Comparison of ENCODE assay signal across 8 mouse cellular contexts in the genomic region with DNA sequence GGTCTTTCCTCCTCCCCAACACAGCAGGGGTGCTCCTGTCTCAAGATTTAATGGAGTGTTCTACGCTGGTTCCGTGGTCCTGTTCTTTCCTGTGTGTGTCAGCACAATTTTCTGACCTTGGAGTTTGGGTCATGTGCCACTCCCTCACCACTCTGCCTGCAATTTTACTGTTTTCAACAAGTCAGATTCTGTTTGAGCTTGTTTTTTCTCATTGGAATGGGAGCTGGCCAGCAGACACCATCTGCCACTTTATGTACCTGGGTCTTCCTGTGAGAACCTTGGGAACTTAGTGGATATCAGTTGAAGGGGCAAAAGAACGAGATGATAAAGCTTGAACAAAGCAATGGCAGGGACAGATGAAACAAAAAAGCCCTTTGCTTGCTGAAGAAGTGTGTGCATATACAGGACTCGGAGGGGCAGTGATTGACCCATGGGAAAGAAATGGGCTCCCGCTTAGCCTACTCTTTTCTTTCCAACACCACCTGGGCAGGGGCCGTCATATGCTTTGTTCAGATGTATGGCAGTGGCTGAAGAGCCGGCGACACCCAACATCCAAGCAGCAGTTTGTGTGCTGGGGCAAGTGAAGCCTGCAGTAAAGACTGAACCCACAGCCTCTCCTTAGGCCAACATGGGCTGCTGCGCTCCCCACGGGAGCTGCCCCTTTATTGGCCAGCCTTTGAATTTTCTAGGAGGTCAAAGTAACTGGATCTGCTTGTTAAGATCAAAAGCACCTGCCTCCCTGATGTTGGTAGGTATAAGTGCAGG. TPM values are rescaled to one million over a fixed set of nuclear protein-coding genes. Genes with fewer than 3 reads are reported as not detected.
DNase-seq lines count a peak whose midpoint lies in the region; ATAC-seq and TF ChIP-seq lines count a peak whose summit lies in the region.

No protein-coding gene starts in this region.

- H3K4me2 ChIP-seq in forebrain, embryonic 16.5 days (ENCODE audit: low read length), result peak overlapping the region; percentile 96
- peak overlapping the region; percentile 87 for H3K4me2 ChIP-seq in midbrain, embryonic 11.5 days

- peaks cover 10% of the 10 kb centered on the region; the same call in 1 of the 2 replicates for H3K4me1 ChIP-seq in kidney, adult 2 months (ENCODE audit: control insufficient read depth, insufficient read depth, low read length)
- H3K4me1 ChIP-seq in forebrain, embryonic 16.5 days (replicated peaks; ENCODE audit: control insufficient read depth, insufficient read depth, low read length), result peaks cover 24% of the 10 kb centered on the region
- peaks cover 22% of the 10 kb centered on the region for H3K4me1 ChIP-seq in midbrain, embryonic 11.5 days (ENCODE audit: control insufficient read depth, insufficient read depth, low read length)

- H3K4me3 ChIP-seq in kidney, adult 2 months (ENCODE audit: insufficient read depth, low read depth, low read length), result peak overlapping the region; percentile 64
- H3K4me3 ChIP-seq in forebrain, embryonic 16.5 days (replicated peaks; ENCODE audit: low read length), result peak overlapping the region; percentile 92
- H3K4me3 ChIP-seq in midbrain, embryonic 11.5 days (ENCODE audit: low read depth, low read length), result peak overlapping the region; percentile 95

- no peak for TF ChIP-seq POLR2A in kidney, adult 2 months (IDR thresholded peaks at IDR 0.05; ENCODE audit: low read depth, low read length)

- no peak for TF ChIP-seq CTCF in kidney, adult 2 months (conservative IDR thresholded peaks at IDR 0.05; ENCODE audit: insufficient read depth, insufficient read length, low read depth, low read length)

- H3K27me3 ChIP-seq in kidney, adult 2 months (replicated peaks; ENCODE audit: control insufficient read depth, insufficient read depth, low read length), result no peaks in the 10 kb centered on the region
- H3K27me3 ChIP-seq in forebrain, embryonic 16.5 days (replicated peaks; ENCODE audit: control insufficient read depth, insufficient read depth, low read length), result no peaks in the 10 kb centered on the region
- no peaks in the 10 kb centered on the region for H3K27me3 ChIP-seq in midbrain, embryonic 11.5 days (ENCODE audit: control insufficient read depth, insufficient read depth, low read length)

- no peaks in the 10 kb centered on the region for H3K36me3 ChIP-seq in kidney, adult 2 months (ENCODE audit: control insufficient read depth, insufficient read depth, low read length)
- no peaks in the 10 kb centered on the region for H3K36me3 ChIP-seq in forebrain, embryonic 16.5 days (ENCODE audit: control insufficient read depth, insufficient read depth)
- H3K36me3 ChIP-seq in midbrain, embryonic 11.5 days (ENCODE audit: control insufficient read depth, insufficient read depth, low read length), result no peaks in the 10 kb centered on the region

- WGBS in kidney, adult 2 months, result 55% methylated on average over 10 of the region's 10 CpGs
- 42% methylated on average over 10 of the region's 10 CpGs for WGBS in forebrain, embryonic 16.5 days
- 56% methylated on average over 10 of the region's 10 CpGs for WGBS in midbrain, embryonic 11.5 days

- peak overlapping the region; percentile 98 for H3K9ac ChIP-seq in forebrain, embryonic 16.5 days (replicated peaks; ENCODE audit: low read depth, low read length)
- peak overlapping the region; percentile 95 for H3K9ac ChIP-seq in midbrain, embryonic 11.5 days (ENCODE audit: low read length)

- DNase-seq in kidney, adult 2 months, result peak; percentile 21
- no peak for DNase-seq in kidney, postnatal 36 days
- DNase-seq in brain, adult 2 months (ENCODE audit: low read depth, low spot score), result peak; percentile 49
- DNase-seq in midbrain, embryonic 11.5 days (ENCODE audit: low spot score, missing footprints), result peak; percentile 86
- DNase-seq in urinary bladder, adult 2 months (ENCODE audit: low spot score), result no peak
- DNase-seq in right cerebral cortex, adult 18-20 months, result no peak
- no peak for DNase-seq in retina, embryonic 14.5 days (ENCODE audit: low spot score)

- ATAC-seq in forebrain, embryonic 16.5 days, result no peak
- ATAC-seq in midbrain, embryonic 11.5 days (ENCODE audit: low FRiP score), result no peak

- peak overlapping the region; percentile 88 for H3K27ac ChIP-seq in kidney, adult 2 months (ENCODE audit: insufficient read depth, low read depth, low read length)
- H3K27ac ChIP-seq in forebrain, embryonic 16.5 days (ENCODE audit: low read length), result peak overlapping the region; percentile 93
- H3K27ac ChIP-seq in midbrain, embryonic 11.5 days (ENCODE audit: low read depth, low read length), result no peak overlapping the region; the same call in 1 of the 2 replicates

- H3K9me3 ChIP-seq in forebrain, embryonic 16.5 days (ENCODE audit: control insufficient read depth, low read length), result no peaks in the 10 kb centered on the region
- H3K9me3 ChIP-seq in midbrain, embryonic 11.5 days (ENCODE audit: control insufficient read depth, low read length), result no peaks in the 10 kb centered on the region

RNA-seq across cellular contexts. Expression of gene Klc1, which starts 0.9 kb away (rescaled TPM):
- polyA plus RNA-seq in kidney, adult 2 months (2012; rRNA removed), result 40.3 and 44.3 TPM in 2 replicates
- 460 and 493 TPM in 2 replicates for polyA plus RNA-seq in forebrain, embryonic 16.5 days (2015; fragmentation: Nextera tagmentation; extraction: Ambion mirVana)
- polyA plus RNA-seq in midbrain, embryonic 11.5 days (2014; fragmentation: Nextera tagmentation; extraction: Ambion mirVana), result 282 and 288 TPM in 2 replicates
- 96.5 and 122 TPM in 2 replicates for polyA plus RNA-seq in urinary bladder, adult 2 months (2012; rRNA removed)

RNA-seq across cellular contexts. Expression of gene Apopt1, which starts 44.7 kb away (rescaled TPM):
- polyA plus RNA-seq in kidney, adult 2 months (2012; rRNA removed), result 63.8 and 68.4 TPM in 2 replicates
- 47.2 and 48.3 TPM in 2 replicates for polyA plus RNA-seq in forebrain, embryonic 16.5 days (2015; fragmentation: Nextera tagmentation; extraction: Ambion mirVana)
- 50.8 and 54.7 TPM in 2 replicates for polyA plus RNA-seq in midbrain, embryonic 11.5 days (2014; fragmentation: Nextera tagmentation; extraction: Ambion mirVana)
- polyA plus RNA-seq in urinary bladder, adult 2 months (2012; rRNA removed), result 47.1 and 50.6 TPM in 2 replicates

RNA-seq across cellular contexts. Expression of gene Bag5, which starts 44.7 kb away (rescaled TPM):
- polyA plus RNA-seq in kidney, adult 2 months (2012; rRNA removed), result 11.3 and 14.6 TPM in 2 replicates
- polyA plus RNA-seq in forebrain, embryonic 16.5 days (2015; fragmentation: Nextera tagmentation; extraction: Ambion mirVana), result 70.8 and 71.5 TPM in 2 replicates
- 62.2 and 64.1 TPM in 2 replicates for polyA plus RNA-seq in midbrain, embryonic 11.5 days (2014; fragmentation: Nextera tagmentation; extraction: Ambion mirVana)
- polyA plus RNA-seq in urinary bladder, adult 2 months (2012; rRNA removed), result 30.4 and 32.8 TPM in 2 replicates

RNA-seq across cellular contexts. Expression of gene Xrcc3, which starts 55.9 kb away (rescaled TPM):
- polyA plus RNA-seq in kidney, adult 2 months (2012; rRNA removed), result 5.3 and 6.0 TPM in 2 replicates
- polyA plus RNA-seq in forebrain, embryonic 16.5 days (2015; fragmentation: Nextera tagmentation; extraction: Ambion mirVana), result 3.3 and 4.5 TPM in 2 replicates
- polyA plus RNA-seq in midbrain, embryonic 11.5 days (2014; fragmentation: Nextera tagmentation; extraction: Ambion mirVana), result 11.1 and 12.6 TPM in 2 replicates
- polyA plus RNA-seq in urinary bladder, adult 2 months (2012; rRNA removed), result 3.3 and 3.5 TPM in 2 replicates

RNA-seq across cellular contexts. Expression of gene Zfyve21, which starts 56.2 kb away (rescaled TPM):
- 97.0 and 105 TPM in 2 replicates for polyA plus RNA-seq in kidney, adult 2 months (2012; rRNA removed)
- 37.6 and 40.1 TPM in 2 replicates for polyA plus RNA-seq in forebrain, embryonic 16.5 days (2015; fragmentation: Nextera tagmentation; extraction: Ambion mirVana)
- polyA plus RNA-seq in midbrain, embryonic 11.5 days (2014; fragmentation: Nextera tagmentation; extraction: Ambion mirVana), result 63.7 and 64.1 TPM in 2 replicates
- 77.0 and 87.5 TPM in 2 replicates for polyA plus RNA-seq in urinary bladder, adult 2 months (2012; rRNA removed)

Comparison
In these comparisons a context has a peak if more than half of its experiments do, and no peak if none do; other contexts are left out.
1. DNase-seq: peak in kidney, adult 2 months (single experiment), brain, adult 2 months (single experiment) and midbrain, embryonic 11.5 days (single experiment); none in kidney, postnatal 36 days (0 of 2), urinary bladder, adult 2 months (single experiment), right cerebral cortex, adult 18-20 months (single experiment) and retina, embryonic 14.5 days (single experiment).
2. Peak in every context shown above with its lines, with median percentiles within 50 percentile points of each other: H3K4me3 ChIP-seq.